Comparison of ENCODE assay signal across 16 mouse cellular contexts in the genomic region with DNA sequence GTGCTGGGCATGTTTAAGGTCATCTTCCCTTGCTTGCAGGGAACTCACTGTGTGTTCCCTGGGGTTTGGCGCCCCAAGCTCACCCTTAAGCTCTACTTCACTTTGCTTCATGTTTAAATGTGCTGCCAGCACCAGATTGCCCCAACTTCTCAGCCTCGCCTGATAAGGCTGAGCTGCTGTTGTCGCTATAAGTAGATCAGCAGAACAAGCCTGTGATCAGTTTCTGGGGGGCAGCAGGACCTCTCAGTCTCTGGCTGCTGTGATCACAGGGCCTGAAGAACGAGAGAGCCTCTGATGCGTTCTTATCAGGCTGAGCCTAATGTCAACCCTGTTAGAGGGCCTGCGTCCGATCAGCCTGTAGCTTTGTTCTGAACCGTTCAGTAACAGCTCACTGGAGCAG.
A peak's percentile ranks its signal among the peaks of the same experiment; 100 is the strongest.
DNase-seq lines count a peak whose midpoint lies in the region; ATAC-seq lines count a peak whose summit lies in the region.
"Had no signal": no experiment of that assay in that cellular context is flagged by ENCODE, and none has a peak within 500 bp of the region (broad histone marks: within the 10 kb centered on the region; RNA-seq: fewer than 3 reads in every experiment).

No protein-coding gene starts in this region.

- intact Hi-C loops in heart, postnatal 14 days (cut with DNase I), result no loop called here

- H3K27me3 ChIP-seq in forebrain, embryonic 15.5 days, result no peaks in the 10 kb centered on the region
- H3K27me3 ChIP-seq in forebrain, embryonic 16.5 days (replicated peaks; ENCODE audit: control insufficient read depth, insufficient read depth, low read length), result no peaks in the 10 kb centered on the region
- H3K27me3 ChIP-seq in heart, embryonic 13.5 days (replicated peaks), result peaks cover 34% of the 10 kb centered on the region
- H3K27me3 ChIP-seq in neural tube, embryonic 13.5 days, result no peaks in the 10 kb centered on the region
- H3K27me3 ChIP-seq: lung, embryonic 15.5 days had no signal

- no peak overlapping the region for H3K9ac ChIP-seq in forebrain, embryonic 15.5 days (replicated peaks)
- no peak overlapping the region for H3K9ac ChIP-seq in forebrain, embryonic 16.5 days (replicated peaks; ENCODE audit: low read depth, low read length)
- H3K9ac ChIP-seq in heart, embryonic 13.5 days, result peak overlapping the region; percentile 24; the same call in 1 of the 2 replicates
- H3K9ac ChIP-seq in neural tube, embryonic 13.5 days, result no peak overlapping the region
- H3K9ac ChIP-seq: lung, embryonic 15.5 days had no signal

- no peak for DNase-seq in heart, postnatal 14 days
- DNase-seq in neural tube, embryonic 10.5 days (ENCODE audit: extremely low spot score, low spot score), result no peak
- peak; percentile 41 for DNase-seq in retina, postnatal 1 day
- DNase-seq in kidney, adult 8-10 months, result no peak
- DNase-seq: adrenal gland, postnatal 36 days; cerebellum, postnatal 14 days; kidney, postnatal 10 days; left cerebral cortex, postnatal 4 days had no signal

- ATAC-seq in forebrain, embryonic 15.5 days (replicated peaks), result no peak
- no peak for ATAC-seq in forebrain, embryonic 16.5 days
- peak; percentile 42; the same call in 1 of the 2 replicates for ATAC-seq in heart, embryonic 13.5 days (ENCODE audit: extremely low read depth, insufficient number of reproducible peaks, low FRiP score, low TSS enrichment)
- ATAC-seq in neural tube, embryonic 13.5 days (ENCODE audit: low read depth), result 0 out of 2 replicates have a peak, but pooled peaks have one; percentile 24
- ATAC-seq: intestine, postnatal 0 days had no signal

- H3K4me1 ChIP-seq in forebrain, embryonic 15.5 days, result peaks cover 14% of the 10 kb centered on the region
- H3K4me1 ChIP-seq in forebrain, embryonic 16.5 days (replicated peaks; ENCODE audit: control insufficient read depth, insufficient read depth, low read length), result peaks cover 10% of the 10 kb centered on the region
- H3K4me1 ChIP-seq in heart, embryonic 13.5 days, result peaks cover 16% of the 10 kb centered on the region
- peaks cover 37% of the 10 kb centered on the region for H3K4me1 ChIP-seq in neural tube, embryonic 13.5 days (replicated peaks)
- H3K4me1 ChIP-seq: lung, embryonic 15.5 days had no signal

- H3K27ac ChIP-seq in forebrain, embryonic 15.5 days (replicated peaks), result 0 out of 2 replicates have a peak overlapping the region, but pooled peaks have one; percentile 15
- no peak overlapping the region for H3K27ac ChIP-seq in forebrain, embryonic 16.5 days (ENCODE audit: low read length)
- H3K27ac ChIP-seq in heart, embryonic 13.5 days (replicated peaks), result peak overlapping the region; percentile 39; the same call in 1 of the 2 replicates
- H3K27ac ChIP-seq in neural tube, embryonic 13.5 days (replicated peaks), result peak overlapping the region; percentile 78
- H3K27ac ChIP-seq: embryonic facial prominence, embryonic 10.5 days; lung, embryonic 15.5 days had no signal

- H3K36me3 ChIP-seq in forebrain, embryonic 15.5 days, result no peaks in the 10 kb centered on the region
- H3K36me3 ChIP-seq in forebrain, embryonic 16.5 days (ENCODE audit: control insufficient read depth, insufficient read depth), result no peaks in the 10 kb centered on the region
- no peaks in the 10 kb centered on the region for H3K36me3 ChIP-seq in heart, embryonic 13.5 days
- no peaks in the 10 kb centered on the region for H3K36me3 ChIP-seq in neural tube, embryonic 13.5 days
- H3K36me3 ChIP-seq: embryonic facial prominence, embryonic 10.5 days; lung, embryonic 15.5 days had no signal

- no peak overlapping the region for H3K4me2 ChIP-seq in forebrain, embryonic 15.5 days (replicated peaks)
- H3K4me2 ChIP-seq in forebrain, embryonic 16.5 days (ENCODE audit: low read length), result no peak overlapping the region
- peak overlapping the region; percentile 49 for H3K4me2 ChIP-seq in heart, embryonic 13.5 days
- no peak overlapping the region for H3K4me2 ChIP-seq in neural tube, embryonic 13.5 days
- H3K4me2 ChIP-seq: liver, embryonic 11.5 days; lung, embryonic 15.5 days had no signal

- 47% methylated on average over 8 of the region's 8 CpGs for WGBS in forebrain, embryonic 15.5 days
- 46% methylated on average over 8 of the region's 8 CpGs for WGBS in forebrain, embryonic 16.5 days
- 18% methylated on average over 8 of the region's 8 CpGs for WGBS in heart, embryonic 13.5 days
- WGBS in neural tube, embryonic 13.5 days, result 59% methylated on average over 8 of the region's 8 CpGs

- H3K4me3 ChIP-seq in forebrain, embryonic 15.5 days, result no peak overlapping the region
- no peak overlapping the region for H3K4me3 ChIP-seq in forebrain, embryonic 16.5 days (replicated peaks; ENCODE audit: low read length)
- H3K4me3 ChIP-seq in heart, embryonic 13.5 days, result no peak overlapping the region
- H3K4me3 ChIP-seq in neural tube, embryonic 13.5 days, result no peak overlapping the region
- H3K4me3 ChIP-seq: embryonic facial prominence, embryonic 10.5 days; lung, embryonic 15.5 days had no signal

- H3K9me3 ChIP-seq in forebrain, embryonic 15.5 days, result no peaks in the 10 kb centered on the region
- no peaks in the 10 kb centered on the region for H3K9me3 ChIP-seq in forebrain, embryonic 16.5 days (ENCODE audit: control insufficient read depth, low read length)
- H3K9me3 ChIP-seq in heart, embryonic 13.5 days, result peaks cover 2% of the 10 kb centered on the region; the same call in 1 of the 2 replicates
- H3K9me3 ChIP-seq in neural tube, embryonic 13.5 days, result no peaks in the 10 kb centered on the region
- H3K9me3 ChIP-seq: embryonic facial prominence, embryonic 10.5 days; lung, embryonic 15.5 days had no signal

Comparison
In these comparisons a context has a peak if more than half of its experiments do, and no peak if none do; other contexts are left out.
1. ATAC-seq: peak in heart, embryonic 13.5 days (single experiment) and neural tube, embryonic 13.5 days (single experiment); none in forebrain, embryonic 15.5 days (single experiment) and forebrain, embryonic 16.5 days (single experiment).